Mouse (Mus musculus): Measurements from ENCODE around the gene Lcn10.

- TF ChIP-seq CTCF (IDR thresholded peaks at IDR 0.05; ENCODE audit: low read depth, low read length): no peak
- no peak for TF ChIP-seq GATA1 (IDR thresholded peaks at IDR 0.05; ENCODE audit: borderline replicate concordance, low read length)
Observed at GRCm38 (mm10) chr2:25657652-25658051, 24.9 kb upstream of the Lcn10 start, which contains the start of gene Lcn5.

Data from G1E (cell line).